Mouse (Mus musculus): ENCODE measurements around the gene Stk11.

Gene Stk11

DNA sequence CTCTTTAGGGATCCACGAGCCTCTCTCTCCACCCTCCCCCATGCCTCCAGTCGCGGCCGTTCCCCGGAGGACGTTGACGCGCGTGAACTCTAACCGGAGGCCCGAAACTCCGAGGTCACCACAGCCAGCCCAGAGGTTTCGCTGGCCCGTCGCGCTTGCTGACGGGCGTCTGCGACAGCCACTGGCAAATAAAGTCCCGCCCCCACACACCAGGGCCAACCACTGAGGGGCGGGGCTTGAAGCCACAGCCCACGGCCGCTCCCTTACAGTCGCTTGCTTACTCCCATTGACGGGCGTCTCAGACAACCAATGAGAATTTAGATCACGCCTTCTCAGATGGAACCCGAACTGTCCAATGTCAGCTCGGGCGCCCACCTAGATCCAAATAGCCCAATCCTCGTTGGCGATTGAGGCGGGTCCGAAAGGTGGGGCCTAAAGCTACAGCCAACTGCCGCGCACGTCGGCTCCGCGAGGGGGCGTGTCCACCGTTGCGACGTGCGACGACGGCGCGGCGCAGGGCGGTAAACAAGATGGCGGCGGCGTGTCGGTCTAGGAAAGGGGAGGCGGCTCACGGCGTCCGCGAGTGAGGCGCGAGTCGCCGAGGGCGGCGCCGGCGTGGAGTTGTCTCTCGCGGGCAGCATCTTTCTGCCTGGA, at the start of gene Stk11:
Gene Stk11, plus strand, starts transcription at position 514 of the 654 bp plus-strand sequence.
- ATAC-seq (ENCODE audit: low TSS enrichment) = peak; percentile 95

DNA sequence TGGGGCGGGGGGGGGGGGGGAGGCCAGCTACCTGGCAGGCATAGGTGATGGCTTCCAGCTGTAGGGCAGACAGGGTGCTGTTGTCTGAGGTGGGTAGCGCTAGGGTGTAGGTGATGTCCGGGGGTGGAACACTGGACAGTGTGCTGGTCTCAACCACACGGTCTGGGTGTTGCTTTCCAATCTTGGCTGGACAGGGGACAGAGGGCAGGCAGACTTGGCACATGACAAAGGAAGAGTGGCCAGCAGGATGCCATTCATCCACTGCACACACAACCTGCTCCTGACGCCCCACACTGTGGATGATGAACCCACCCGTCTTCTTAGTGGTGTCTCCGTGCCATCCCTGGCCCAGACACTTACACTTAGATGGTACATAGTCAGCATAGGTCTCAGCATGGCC, 46.4 kb upstream of the Stk11 start:
- no peak for ATAC-seq (ENCODE audit: low TSS enrichment)

DNA sequence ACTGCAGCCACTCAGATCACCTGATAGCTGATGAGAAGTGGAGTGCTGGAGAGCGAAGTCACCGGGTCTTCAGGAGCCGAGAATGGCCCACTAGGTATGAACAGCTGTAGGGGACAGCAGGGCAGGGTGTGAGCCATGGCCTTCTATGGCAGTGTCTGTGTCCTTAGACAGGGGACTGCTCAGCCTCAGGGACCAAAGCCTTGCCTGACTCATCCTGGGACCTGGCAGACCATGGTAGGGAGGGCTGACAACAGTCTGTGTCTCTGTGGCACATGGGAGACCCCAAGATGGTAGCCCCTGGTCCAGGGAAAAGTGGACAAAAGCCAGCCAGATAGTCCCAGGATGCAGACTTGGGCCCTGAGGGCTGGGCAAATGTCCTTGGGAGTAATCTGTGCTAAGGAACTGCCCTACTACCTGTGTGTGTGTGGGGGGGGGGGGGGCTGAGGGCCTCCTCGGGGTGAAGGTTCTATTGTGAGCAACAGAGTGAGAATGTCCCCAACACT, 45.6 kb upstream of the Stk11 start:
- no peak for ATAC-seq (ENCODE audit: low TSS enrichment)

DNA sequence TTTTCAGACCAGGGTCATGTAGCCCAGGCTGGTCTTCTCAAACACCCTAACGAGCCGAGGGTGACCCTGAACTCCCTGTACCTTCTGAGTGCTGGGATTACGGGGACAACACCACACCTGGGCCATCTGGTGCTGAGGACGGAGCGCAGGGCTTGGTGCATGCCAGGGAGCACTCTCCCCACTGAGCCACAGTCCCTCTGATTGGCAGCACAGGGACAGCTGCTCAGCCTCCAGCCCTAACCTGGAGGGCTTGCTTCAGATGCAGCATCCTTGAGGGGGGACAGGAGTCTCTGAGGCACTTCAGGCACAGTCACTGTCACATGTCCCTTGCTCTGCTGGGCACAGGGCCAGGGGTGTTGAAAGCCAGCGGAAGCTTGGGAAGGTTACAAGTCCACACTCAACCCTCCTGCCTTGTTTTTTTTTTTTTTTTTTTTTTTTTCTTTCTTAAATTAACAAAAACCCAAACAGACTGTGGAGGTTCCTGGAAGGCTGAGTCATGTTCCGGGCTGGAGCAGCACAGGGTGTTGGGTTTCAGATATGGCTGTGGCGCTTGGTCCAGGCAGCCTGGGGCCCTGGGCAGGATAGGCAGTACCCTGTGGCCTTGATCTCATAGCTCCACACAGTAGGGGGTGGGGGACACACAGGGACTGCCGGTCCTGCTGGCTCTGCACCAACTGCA, 44.6 kb upstream of the Stk11 start:
- peak; percentile 68 for ATAC-seq (ENCODE audit: low TSS enrichment)

DNA sequence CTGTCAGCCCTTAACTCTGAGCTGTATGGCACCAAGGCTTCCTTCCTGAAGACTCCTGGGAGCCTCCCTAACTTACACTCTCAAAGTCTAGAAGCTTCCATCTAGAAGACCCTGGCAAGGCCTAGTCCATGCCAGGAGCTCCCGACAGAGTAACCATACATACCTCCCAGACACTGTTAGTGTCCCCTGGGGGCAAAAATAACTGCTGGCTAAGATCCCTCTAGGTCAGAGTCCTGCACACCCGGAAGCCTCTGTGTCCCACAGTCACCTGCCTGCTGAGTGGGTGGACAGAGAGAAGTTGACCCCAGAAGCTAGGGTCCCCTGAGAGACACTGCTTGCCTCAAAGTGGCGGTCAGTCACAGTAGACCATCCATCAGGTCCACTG, 44.1 kb upstream of the Stk11 start:
- no peak for ATAC-seq (ENCODE audit: low TSS enrichment)

DNA sequence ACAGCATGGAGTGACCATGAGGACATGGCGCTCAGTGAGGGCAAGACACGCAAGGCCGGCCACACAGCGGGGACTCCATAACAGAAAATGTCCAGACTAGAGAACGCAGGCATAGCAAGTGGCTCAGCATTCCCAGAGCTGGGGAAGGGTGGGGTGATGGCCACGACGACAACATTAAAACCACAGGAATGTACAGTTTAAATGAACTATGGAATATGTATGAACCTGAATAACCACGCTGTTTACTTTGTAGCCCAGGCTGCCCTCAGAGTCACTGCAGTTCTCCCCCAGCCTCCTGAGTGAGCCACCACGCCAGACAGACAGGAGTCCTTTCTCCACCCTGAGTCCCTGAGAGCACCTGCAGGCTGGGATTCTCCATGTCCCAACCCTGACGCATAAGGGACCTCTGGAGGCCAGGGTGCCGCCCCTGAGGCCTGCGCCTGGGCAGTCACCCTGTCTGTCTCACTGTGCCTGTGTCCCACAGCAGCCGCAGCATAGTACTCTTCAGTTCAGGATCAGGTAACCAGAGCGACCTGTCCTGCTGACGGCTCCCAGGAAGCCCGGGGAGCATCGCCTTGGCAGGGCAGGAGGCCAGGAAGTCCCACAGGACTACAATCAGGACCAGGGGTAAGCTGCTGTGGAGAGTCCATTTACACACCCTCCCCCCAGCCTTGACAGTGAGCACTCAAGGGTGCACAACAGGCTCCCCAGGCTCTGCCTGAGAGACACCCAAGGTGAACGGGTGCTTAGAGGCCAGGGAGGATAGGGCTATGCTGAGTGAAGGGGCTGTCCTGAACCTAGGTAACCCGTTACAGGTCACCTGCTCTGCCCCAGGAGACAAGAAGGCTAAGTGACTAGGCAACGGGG, 42.7 kb upstream of the Stk11 start:
- ATAC-seq (ENCODE audit: low TSS enrichment) = no peak

DNA sequence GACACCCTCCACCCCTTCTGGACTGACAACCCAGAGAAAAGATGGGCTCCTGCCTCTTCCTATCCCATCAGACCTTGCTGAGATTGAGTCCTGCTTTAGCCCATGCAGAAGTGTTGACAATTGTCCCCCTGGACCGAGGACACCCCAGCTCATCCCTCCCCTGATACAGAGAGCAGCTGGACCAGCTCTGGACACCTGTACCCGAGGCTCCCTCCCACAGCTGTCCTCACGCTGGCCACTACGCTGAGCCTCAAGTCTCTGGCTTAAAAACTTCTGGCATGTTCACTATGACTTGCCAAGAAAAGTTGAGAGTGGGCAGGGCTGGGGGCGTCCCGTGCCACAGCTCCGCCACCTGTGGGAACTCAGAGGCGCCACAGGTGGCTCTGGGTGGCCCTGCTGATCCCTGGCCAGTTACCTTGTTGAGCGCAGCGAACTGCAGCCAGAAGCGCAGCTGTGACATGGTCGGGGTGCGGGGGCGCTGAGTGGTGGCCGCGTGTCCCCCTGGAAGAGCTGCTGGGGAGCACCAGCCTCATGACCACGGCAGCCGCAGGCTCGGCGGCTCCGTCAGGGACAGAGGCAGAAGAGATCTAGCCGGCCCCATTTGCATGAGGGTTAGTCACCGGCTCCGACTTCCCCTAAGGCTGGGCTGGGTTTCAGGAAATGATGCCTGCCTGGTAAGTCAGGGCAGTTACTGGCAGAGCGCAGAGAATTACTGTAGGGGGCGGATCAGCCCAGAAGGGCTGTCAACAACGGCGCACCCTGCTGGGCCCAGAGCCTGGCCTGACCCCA, 40.6 kb upstream of the Stk11 start:
- peak; percentile 53; the same call in 1 of the 2 replicates for ATAC-seq (ENCODE audit: low TSS enrichment)

DNA sequence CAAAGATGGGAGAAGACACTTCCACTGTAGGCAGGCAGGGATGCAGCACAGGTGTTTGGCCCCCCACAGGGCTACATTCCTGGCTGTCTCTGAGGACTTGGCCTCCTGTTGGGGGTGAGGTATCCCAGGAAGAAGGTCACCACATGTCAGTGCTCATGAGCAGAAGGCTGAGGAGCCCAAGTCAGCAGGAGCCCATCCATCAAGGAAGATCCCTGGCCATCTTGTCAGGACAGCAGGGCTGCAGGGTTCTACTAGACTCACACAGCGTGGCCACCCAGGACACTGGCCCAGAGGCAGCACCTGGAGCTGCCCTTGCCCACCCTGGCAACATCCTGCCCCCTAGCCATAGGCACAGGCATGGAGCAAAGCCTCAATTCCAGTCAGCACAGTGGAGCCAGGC, 39.7 kb upstream of the Stk11 start:
- ATAC-seq (ENCODE audit: low TSS enrichment) = no peak

DNA sequence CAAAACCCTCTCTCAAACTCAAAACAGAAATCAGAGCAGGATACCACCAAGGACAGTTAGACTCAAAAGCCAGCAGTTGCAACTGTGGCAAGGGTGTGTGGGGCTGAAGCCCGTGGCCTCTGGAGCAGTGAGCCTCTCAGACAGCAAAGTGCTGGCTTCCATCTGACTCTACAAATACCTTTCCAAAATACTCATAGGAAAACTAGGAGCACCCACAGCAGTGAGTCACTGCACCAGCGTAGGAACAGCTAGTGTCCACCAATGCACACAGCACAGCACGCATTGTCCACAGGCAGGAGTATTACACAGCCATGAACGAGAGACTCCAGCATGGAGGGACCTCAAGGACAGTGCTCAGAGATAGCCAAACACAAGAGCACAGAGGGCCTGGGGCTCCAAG, 39.2 kb upstream of the Stk11 start:
- ATAC-seq (ENCODE audit: low TSS enrichment) = no peak

DNA sequence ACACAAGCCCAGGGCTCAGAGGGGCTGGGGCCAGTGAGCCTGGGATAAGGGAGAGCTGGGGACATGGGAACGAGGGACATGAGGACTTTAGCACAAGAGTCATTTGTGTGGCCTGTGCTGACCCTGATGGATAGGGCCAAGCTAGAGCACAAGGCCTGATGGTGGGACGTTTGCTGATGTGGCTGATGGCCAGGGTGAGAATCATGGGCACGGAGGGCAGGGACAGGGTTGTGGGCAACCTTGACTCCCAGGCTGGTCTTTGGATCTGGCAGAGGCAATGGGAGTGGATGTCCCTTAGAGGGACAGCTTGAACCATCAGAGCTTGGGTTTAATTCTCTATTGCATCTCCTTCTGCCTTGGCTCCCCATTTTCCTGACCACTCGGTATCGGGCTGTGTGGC, 38.3 kb upstream of the Stk11 start:
- no peak for ATAC-seq (ENCODE audit: low TSS enrichment)

DNA sequence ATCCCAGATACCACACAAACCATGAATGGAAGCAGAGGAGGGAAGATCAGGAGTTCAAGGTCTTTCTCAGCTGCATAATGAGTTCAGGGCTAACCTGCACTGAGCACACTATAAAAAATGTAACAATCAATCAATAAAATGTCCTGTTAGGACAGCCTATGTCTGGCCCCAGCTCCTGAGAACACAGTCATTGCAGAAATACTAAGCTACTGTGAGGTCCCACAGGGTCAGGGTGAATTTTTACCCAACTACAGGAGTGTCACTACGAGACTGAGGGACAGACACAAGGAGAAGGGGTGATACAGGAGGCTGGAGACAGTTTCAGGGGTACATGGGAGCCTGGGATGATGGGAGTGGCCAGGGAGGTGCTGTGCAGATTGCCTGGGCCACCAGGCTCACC, 37.2 kb upstream of the Stk11 start:
- ATAC-seq (ENCODE audit: low TSS enrichment) = no peak

DNA sequence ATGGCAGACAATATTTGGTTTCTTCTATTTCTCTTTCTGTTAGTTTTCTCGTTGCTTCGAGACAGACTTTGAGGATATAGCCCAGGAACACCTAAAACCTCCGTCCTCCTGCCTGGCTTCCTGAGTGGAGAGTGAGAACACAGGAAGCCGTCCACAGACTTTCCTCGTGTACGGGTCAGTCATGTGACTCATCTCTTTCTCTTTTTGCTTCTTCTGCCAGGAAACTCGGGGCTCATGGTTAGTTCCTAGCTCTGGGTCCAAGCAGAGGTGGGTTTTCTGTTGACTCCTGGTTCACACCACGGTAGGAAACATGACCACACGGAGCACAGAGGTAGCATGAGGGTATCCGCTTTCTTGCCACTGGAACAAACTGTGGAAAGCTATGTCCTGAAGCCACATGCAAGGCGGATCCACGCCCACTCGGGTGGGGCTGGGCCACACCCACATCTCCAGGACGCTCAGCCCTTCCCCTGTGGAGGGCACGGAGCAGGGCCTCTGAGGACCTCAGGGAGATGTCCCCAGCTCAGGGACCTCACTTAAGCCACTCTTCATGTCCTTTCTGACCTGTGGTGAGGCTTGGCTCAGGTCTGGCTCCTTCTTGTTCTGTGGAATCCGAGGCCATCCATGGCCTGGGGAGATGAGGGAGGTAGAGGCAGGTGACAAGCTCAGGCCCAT, 35.1 kb upstream of the Stk11 start:
- ATAC-seq (ENCODE audit: low TSS enrichment) = no peak

DNA sequence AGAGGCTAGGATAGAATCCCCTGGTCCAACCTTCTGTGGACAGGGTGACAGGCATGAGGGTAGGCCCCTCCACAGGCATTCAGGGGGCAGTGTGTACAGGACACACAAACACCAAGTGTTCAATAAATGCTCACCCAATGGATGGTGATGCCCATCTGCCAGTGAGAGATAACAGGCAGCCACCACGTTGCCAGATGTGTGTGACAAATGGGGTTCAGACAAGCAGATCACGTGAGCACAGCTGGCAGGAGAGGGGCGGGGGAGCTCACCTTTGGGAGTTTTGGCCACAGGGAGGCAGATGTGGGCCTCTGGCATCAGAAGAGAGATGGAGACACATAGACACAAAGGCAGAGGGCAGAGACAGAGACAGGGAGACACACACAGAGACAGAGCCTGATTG, 34.5 kb upstream of the Stk11 start:
- no peak for ATAC-seq (ENCODE audit: low TSS enrichment)

DNA sequence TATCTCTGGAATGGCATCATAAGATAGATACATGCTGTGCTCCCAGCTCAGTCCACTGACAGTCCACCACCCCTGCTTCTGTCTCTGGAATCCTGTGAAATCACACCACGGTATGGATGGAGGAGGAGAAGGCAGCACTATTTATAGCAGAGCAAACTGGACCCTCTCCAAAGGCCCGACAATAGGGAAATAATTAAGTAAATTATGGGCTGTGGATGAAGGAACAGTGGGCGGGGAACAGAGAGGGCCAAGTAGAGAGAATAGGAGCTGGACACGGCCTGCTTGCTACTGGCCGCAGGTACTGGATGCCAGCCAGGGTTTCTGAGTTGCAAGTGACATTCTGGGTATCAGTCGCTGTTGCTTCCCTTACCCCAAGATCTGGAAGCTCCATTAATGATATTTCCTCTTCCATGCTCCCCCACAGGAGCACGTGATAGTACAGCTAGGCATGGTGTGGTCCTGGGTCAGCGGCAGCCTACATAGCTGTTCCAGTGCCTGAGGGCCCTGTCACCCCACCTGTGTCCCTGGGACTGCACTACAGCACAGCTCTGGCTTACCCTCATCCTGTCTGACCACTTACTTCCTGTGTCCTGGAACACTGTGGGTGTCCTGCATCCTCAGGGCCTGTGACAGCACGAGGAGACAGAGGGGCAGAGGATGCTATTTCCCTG, 30.7 kb upstream of the Stk11 start:
- peak; percentile 68 for ATAC-seq (ENCODE audit: low TSS enrichment)

DNA sequence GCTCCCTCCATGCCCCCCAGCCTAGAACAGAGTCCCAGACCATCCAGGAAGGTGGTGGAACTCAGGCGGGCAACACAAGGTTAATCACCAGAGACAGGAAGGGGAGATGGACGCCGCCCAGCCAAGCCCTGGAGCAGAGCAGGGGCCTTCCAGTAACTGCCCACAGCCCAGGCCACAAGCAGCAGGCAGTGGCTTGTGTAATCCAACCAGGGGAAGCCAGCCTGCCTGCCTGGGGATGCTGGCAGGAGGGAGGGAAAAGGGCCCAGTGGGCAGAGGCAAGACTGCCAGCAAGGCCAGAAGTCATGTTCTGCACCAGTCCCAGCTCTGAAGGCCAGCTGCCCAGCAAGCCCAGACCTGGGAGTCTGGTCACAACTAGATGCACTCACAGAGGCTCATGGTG, 28.8 kb upstream of the Stk11 start:
- no peak for ATAC-seq (ENCODE audit: low TSS enrichment)

DNA sequence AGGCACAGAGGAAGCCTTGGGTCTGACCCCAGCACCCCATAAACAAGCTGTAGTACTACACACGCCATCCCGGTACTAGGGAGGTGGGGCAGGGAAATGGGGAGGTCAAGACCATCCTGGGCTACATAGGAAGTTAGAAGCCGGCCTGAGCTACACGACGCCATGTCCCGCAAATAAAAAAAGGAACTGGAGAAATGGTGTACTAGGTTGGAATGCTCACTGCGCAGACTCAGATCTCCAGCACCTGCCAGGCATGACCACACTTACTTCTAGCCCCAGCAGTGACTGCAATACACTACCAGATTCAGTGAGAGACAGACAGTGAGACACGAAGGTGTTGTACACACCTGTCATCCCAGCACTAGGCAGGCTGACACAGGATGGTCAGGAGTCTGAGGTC, 28.1 kb upstream of the Stk11 start:
- ATAC-seq (ENCODE audit: low TSS enrichment) = no peak

DNA sequence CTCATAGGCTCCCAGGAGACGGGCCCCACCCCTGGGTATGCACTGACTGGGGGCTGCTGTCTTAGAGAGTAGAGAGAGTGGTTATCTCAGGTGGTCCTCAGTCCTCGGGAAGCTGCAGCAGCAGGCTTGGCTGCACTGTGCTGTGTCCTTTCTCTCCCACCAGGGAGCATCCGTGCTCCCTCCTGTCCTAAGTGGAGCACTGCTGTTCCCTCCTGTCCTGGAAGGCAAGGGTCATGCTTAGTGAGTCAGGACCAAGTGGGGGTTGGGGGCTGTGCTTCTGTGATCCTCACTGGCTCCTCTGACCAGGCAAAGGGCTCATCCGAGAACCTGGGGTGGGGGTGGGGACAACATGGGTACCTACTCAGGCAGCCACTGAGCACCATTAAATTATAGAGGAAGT, 26.5 kb upstream of the Stk11 start:
- ATAC-seq (ENCODE audit: low TSS enrichment) = no peak

DNA sequence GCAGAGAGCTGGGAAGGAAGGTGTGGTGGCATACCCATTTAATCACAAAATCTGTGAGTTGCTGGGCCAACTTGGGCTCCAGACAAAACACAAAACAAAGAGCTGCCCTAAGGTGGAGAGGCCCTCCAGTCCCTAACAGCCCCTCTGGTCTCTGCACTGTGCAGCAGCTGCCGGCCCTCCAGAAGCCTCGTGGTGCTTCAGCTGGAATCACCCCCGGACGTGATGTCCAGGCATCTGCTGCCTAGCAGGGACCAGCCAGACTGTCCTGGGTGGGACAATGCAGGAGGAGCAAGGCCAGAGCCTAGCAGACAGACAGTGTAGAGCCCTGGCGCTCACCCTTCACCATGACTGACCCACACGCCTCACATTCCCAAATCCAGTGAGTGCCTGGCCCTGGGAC, 24.1 kb upstream of the Stk11 start:
- ATAC-seq (ENCODE audit: low TSS enrichment) = no peak

DNA sequence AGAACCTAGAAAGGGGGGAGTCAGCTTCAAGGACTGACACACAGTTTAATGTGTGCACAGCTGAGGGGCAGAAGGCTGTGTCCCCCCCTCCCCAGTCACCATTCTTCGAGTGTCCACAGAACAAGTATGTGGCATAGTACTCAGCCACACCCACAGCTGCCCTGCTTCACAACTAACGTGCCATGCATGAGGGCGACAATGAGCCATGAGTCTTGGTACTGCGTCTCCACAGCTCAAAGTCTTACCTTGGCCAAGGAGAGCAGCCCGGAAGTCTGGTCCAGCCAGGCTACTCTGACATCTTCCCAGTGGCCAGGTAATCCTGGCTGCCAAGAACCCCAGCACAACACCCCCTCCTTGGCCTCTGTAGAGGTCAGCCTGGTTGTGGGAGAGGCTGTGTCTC, 22.9 kb upstream of the Stk11 start:
- ATAC-seq (ENCODE audit: low TSS enrichment) = no peak

DNA sequence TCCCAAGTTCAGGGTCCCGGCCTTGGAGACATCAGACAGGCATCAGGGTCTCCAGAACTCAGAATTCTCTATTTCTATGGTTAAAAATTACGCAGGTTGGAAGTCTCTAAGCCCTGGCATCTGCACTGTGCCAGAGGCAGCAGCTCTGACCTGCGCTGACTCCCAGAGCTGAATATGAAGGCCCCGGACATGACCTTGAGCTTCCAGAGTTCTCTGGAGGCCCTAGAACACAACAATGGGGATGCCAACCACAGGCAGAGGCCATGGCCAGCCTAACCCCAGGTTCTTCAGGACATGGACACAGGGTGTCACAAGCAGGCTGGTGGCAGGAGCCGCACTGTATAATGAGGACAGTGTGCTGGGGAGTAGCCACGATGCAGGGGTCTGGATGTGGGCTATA, 21.5 kb upstream of the Stk11 start:
- no peak for ATAC-seq (ENCODE audit: low TSS enrichment)

DNA sequence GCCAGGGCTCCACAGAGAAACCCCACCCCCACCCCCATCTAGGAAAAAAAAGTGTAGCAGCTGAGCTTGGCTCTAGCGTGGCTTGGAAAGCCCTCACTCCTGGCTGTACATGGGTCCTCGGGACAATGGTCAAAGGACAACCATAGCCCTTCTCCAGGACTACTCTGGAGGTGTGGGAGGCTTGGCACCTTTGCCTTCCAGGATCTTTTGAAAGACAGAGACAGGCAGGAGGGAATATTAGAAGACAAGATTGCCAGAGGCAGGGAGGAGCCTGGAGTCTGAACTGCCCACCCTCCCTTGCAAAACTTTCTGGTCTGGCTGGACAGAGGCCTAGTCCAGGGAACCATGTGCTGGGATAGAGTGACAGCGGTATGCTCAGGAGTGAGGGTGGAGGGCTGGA, 20.9 kb upstream of the Stk11 start:
- ATAC-seq (ENCODE audit: low TSS enrichment) = no peak
